Mouse (Mus musculus) A20 (cell line): ENCODE measurements around the gene BC049762.

Experiments
- DNase-seq: peaks from one replicate; pipeline ENCODE4 v3.0.0-alpha.2; 2011; ENCODE audit warnings: low read depth, low spot score

Gene BC049762

DNA sequence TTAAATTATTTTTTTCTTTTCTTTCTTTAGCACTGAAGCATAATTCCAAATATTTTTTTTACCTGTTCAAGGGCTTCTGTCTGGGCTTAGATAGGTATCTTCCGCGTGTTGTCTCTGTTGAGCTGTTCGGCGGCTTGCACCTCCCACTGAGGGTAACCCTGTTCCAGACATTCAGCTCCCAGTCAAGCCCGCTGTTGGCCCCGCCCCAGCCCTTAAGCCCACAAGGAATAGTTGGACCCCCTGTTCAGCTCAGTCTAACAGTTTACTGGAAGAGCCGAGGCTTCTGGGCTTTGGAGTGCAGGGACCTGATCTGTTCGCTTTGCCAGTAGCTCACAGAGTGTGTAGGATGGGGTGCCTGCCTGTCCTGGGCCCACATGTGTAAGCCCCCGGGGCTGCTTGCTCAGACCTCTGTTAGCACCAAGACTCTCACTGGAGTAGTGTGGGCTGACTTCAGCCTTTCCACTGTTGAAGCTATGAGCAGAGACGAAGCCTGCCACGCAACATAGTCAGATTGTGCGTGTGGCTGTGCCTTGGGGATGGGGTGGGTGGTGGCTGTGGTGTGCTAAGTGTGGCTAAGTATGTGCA is 43.4 kb downstream of the BC049762 start:
- DNase-seq: peak; percentile 33

DNA sequence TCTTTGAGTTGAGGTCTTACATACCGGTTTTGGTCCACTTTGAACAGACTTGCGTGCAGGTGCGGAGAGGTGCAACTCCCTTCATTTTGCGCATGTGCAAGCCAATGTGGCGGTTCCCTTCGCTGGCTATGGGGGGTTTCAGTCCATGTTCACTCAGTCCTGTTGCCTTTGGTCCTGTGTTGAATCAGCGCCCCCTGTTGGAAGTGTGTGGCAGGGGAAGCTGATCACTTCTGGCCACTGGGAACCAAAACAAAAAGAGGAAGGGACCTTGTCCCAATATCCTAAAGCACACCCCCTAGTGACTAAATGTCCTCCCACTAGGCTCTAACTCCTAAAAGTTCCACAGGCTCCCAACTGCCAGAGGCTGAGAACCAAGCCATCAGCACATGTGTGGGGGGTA is 48.8 kb downstream of the BC049762 start:
- peak; percentile 28 for DNase-seq

DNA sequence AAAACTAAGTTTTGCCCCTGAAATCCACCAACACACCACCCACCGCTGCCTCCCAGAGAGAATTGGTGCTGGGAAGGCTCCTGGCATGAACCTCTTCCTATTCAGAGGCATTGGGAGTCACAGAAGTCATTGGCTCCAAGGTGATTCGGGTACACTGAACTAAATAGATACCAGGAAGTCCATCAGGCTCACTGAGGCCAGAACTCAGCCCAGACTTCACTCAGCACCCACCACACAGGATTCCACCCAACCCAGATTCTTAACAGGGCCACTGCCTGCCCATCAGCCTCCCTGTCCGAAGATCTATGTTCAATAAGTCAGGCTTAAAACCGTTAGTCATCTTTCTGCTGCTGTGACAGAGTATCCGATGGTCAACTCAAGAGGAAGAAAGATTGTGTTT is 51.4 kb downstream of the BC049762 start:
- no peak for DNase-seq

DNA sequence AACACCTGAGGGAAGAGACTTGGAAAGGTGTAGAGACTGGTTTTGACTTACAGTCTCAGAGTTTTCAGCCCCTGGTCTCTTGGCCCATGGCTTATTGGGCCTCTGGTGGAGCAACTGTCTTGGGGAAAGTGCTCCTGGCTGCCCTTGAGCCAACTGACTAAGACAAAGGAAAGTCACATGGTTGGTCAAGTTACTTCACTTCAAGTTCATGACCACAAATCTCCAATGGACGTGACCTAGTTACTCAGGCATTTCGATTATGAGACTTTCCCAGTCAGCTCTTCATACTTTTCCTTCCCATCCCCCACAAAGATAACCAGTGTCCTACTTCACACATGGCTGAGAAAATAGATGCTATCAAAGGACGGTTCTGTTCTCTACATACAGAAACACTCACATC is 55.1 kb downstream of the BC049762 start:
- no peak for DNase-seq
